Mouse (Mus musculus) forebrain, embryonic 16.5 days (tissue): ENCODE measurements at regions not wholly inside any gene's neighbourhood (a gene's known extent, or its start where the extent isn't known, plus 50 kb on each side); places are given as distances from the start of the nearest gene placed in this dataset.

Source experiments
- ATAC-seq: fragments of 200-750 bp; cut with Nextera tagmentation; 2 replicates; pipeline ENCODE4 v1.8.0; 2017; ENCODE audit warnings: mild to moderate bottlenecking, moderate library complexity
- H3K27ac ChIP-seq: fragments of 300-500 bp; sonication (generic); 2 replicates; pipeline ENCODE4 v1.5.1; 2014; ENCODE audit warnings: low read length, control low read depth
- H3K27me3 ChIP-seq: fragments of 300-500 bp; sonication (generic); replicated peaks from 2 replicates; pipeline ENCODE4 v1.6.1; 2014; ENCODE audit warnings: low read length; ENCODE audit not compliant: control insufficient read depth, insufficient read depth
- H3K36me3 ChIP-seq: fragments of 300-500 bp; sonication (generic); 2 replicates; pipeline ENCODE4 v1.6.1; 2014; ENCODE audit not compliant: control insufficient read depth, insufficient read depth
- H3K4me1 ChIP-seq: fragments of 300-500 bp; sonication (generic); replicated peaks from 2 replicates; pipeline ENCODE4 v1.6.1; 2014; ENCODE audit warnings: low read length; ENCODE audit not compliant: control insufficient read depth, insufficient read depth
- H3K4me2 ChIP-seq: fragments of 300-500 bp; sonication (generic); 2 replicates; pipeline ENCODE4 v1.6.1; 2014; ENCODE audit warnings: mild to moderate bottlenecking, low read length, control low read depth
- H3K4me3 ChIP-seq: fragments of 300-500 bp; sonication (generic); replicated peaks from 2 replicates; pipeline ENCODE4 v1.5.1; 2014; ENCODE audit warnings: mild to moderate bottlenecking, low read length, control low read depth
- H3K9ac ChIP-seq: fragments of 300-500 bp; sonication (generic); replicated peaks from 2 replicates; pipeline ENCODE4 v1.6.1; 2014; ENCODE audit warnings: low read depth, low read length, control low read depth
- H3K9me3 ChIP-seq: fragments of 300-500 bp; sonication (generic); 2 replicates; pipeline ENCODE4 v1.6.1; 2016; ENCODE audit warnings: low read length; ENCODE audit not compliant: control insufficient read depth
- WGBS: fragments of 180-500 bp; shearing (Covaris S2); extraction: QIAGEN DNeasy Blood & Tissue Kit; methylation state at CpG from one replicate; pipeline ENCODE4 v1.1.7; 2014; 5-methylcytosine and 5-hydroxymethylcytosine counted together

DNA sequence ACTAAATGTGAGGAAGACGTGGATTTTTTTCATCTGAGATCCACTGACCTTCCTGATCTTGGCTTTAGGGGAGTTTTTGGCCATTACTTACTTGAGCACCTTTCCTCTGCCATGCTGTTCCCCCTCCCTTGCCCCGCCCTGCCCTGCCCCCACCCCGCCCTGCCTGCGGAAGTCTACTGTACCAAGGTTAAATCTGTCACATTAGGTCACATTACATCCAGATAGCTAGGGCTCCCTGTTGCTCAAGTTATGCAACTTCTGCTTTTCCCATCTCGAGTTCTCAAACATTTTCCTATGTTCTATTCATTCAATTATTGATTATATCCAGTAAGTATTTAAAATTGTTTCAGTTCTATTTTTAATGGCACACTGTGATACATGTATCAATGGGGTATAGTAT, 144.7 kb upstream of the Cnot2 start:
- H3K4me1 ChIP-seq: no peaks in the 10 kb centered on the region; the same call in 1 of the 2 replicates
- 88% methylated on average over 5 of the region's 5 CpGs for WGBS

DNA sequence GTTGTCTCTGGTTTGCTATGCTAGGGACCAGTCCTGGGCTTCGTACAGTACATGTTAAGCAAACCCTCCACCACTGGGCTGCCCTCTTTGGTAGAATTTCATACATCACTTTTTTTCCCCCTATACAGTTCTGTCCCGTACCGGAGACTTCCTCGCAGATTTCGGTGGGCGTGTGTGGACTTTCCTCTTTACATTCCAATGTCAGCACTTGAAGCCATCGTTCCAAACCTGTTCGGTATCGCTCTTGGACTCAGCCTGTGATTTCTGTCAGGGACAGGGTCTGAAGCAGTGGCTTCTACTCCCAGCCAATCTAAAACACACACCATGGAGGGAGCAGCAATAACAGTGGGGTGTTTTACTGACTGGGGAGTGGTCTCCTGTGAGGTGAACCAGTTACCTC, 140.7 kb upstream of the Cnot2 start:
- no peaks in the 10 kb centered on the region for H3K27me3 ChIP-seq
- no peak for ATAC-seq
- H3K4me2 ChIP-seq: no peak overlapping the region
- WGBS: 96% methylated on average over 9 of the region's 9 CpGs
- no peaks in the 10 kb centered on the region for H3K9me3 ChIP-seq
- H3K4me3 ChIP-seq: no peak overlapping the region
- H3K36me3 ChIP-seq: no peaks in the 10 kb centered on the region
- H3K9ac ChIP-seq: no peak overlapping the region
- H3K27ac ChIP-seq: no peak overlapping the region
- H3K4me1 ChIP-seq: peaks cover 2% of the 10 kb centered on the region; the same call in 1 of the 2 replicates

More for the DNA sequence above, 144.7 kb upstream of the Cnot2 start:
- H3K27me3 ChIP-seq: 0 out of 2 replicates have a peak, but pooled peaks cover 2% of the 10 kb centered on the region
- ATAC-seq: no peak
- H3K9ac ChIP-seq: no peak overlapping the region
- no peaks in the 10 kb centered on the region for H3K36me3 ChIP-seq
- no peak overlapping the region for H3K4me3 ChIP-seq
- H3K4me2 ChIP-seq: no peak overlapping the region
- no peaks in the 10 kb centered on the region for H3K9me3 ChIP-seq
- no peak overlapping the region for H3K27ac ChIP-seq

DNA sequence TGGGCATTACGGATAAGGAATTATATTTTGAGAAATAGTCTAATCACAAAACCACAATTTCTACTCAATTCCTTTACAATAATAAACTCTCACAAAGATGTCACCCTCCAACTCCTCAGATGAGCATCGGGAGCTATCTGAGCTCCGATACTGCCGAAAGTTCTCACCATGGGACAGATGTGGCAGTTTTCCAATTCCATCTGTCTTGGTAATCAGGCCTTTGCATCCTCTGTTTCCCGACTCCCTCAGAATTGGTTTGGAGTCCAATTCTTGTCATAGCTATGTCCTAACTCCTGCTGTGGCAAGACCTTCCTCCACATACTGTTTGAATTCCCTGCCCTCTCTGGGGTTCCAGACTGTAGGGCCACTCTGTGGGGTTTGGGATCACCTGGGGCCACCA, 138.3 kb upstream of the Cnot2 start:
- WGBS: 82% methylated on average over 5 of the region's 5 CpGs
- Histone ChIP-seq H3K9ac (no peak overlapping the region), H3K27ac (no peak overlapping the region), H3K4me3 (no peak overlapping the region), H3K9me3 (no peaks in the 10 kb centered on the region), H3K4me2 (no peak overlapping the region), H3K36me3 (no peaks in the 10 kb centered on the region), H3K27me3 (no peaks in the 10 kb centered on the region), H3K4me1 (peaks cover 2% of the 10 kb centered on the region; the same call in 1 of the 2 replicates)
- ATAC-seq: no peak

DNA sequence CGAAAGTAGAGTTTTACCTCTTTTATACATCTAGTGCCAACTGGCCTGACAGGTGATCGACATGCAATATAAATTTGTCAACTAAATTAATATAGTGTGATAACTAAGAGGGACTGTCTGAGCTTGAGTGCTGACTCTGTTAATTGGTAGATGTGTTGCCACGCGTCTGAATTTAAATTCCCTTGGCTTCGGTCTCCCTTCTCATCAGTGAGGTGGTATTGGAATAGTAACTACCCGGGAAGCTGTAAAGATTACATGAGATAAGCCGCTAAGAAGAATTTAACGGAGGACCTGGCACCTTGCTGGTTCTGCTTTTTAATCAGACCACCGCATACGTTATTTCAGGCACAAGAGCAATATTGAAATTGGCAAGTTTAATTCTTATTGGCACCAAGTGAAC, 136.7 kb upstream of the Cnot2 start:
- 49% methylated on average over 10 of the region's 10 CpGs for WGBS
- no peaks in the 10 kb centered on the region for H3K36me3 ChIP-seq
- peak; percentile 61 for ATAC-seq
- H3K4me2 ChIP-seq: no peak overlapping the region
- H3K9me3 ChIP-seq: no peaks in the 10 kb centered on the region
- H3K4me1 ChIP-seq: peaks cover 2% of the 10 kb centered on the region; the same call in 1 of the 2 replicates
- no peak overlapping the region for H3K4me3 ChIP-seq
- no peaks in the 10 kb centered on the region for H3K27me3 ChIP-seq
- H3K9ac ChIP-seq: no peak overlapping the region
- no peak overlapping the region for H3K27ac ChIP-seq

DNA sequence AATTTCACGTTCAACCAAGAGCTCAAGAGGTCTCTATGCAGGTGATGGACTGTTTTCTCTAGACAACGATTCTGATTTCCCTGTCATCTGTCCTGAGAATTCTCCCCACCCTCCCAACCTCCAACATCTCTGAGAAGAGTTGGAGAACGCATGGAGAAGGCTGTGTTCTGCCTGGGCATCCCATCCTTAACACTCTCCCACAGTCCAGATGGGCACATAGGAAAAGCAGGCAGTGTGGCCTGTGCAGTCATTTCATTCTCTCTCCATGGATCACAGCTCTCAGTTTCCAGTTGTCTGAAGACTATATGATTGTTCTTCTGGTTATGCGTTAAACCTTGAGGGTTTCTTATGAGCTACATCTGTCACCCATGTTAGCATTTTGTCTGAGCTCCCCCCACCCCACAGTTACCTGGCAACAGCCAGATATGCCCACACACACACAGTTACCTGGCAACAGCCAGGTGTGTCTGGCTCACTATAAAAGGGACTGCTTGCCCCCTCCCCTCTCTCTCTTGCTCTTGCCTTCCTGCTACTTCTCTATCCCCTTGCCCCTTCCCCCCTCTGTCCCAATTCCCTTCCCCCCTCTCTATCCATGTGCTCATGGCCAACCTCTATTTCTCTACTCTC, 135.8 kb upstream of the Cnot2 start:
- 86% methylated on average over 4 of the region's 4 CpGs for WGBS
- Histone ChIP-seq H3K4me1 (peaks cover 2% of the 10 kb centered on the region; the same call in 1 of the 2 replicates), H3K36me3 (no peaks in the 10 kb centered on the region), H3K9ac (no peak overlapping the region), H3K4me2 (no peak overlapping the region), H3K4me3 (no peak overlapping the region), H3K27me3 (no peaks in the 10 kb centered on the region), H3K27ac (no peak overlapping the region), H3K9me3 (no peaks in the 10 kb centered on the region)
- peak; percentile 31; the same call in 1 of the 2 replicates for ATAC-seq

DNA sequence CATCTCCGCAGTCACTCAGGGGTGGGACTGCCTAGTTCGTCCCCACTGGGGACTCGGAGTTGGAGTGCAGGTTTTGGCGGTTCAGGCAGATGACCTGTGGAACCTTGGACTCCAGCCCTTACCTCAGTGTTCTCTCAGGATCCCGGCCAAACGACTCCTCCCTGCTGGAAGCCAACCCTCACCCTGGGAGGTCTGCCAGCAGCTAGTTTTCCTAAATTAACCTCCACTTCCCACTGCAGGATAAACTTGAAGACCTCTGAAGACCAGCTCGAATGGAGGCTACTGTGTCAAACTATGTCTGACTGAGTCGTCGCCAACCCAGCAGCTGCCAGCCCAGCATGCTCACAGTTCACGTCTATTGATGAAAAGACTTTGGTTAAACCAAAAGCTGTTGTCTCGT, 132.1 kb upstream of the Cnot2 start:
- Histone ChIP-seq H3K4me3 (no peak overlapping the region), H3K4me2 (no peak overlapping the region), H3K9ac (no peak overlapping the region), H3K9me3 (no peaks in the 10 kb centered on the region), H3K36me3 (no peaks in the 10 kb centered on the region), H3K27ac (no peak overlapping the region), H3K4me1 (peaks cover 2% of the 10 kb centered on the region; the same call in 1 of the 2 replicates), H3K27me3 (no peaks in the 10 kb centered on the region)
- ATAC-seq: no peak
- 56% methylated on average over 11 of the region's 11 CpGs for WGBS

DNA sequence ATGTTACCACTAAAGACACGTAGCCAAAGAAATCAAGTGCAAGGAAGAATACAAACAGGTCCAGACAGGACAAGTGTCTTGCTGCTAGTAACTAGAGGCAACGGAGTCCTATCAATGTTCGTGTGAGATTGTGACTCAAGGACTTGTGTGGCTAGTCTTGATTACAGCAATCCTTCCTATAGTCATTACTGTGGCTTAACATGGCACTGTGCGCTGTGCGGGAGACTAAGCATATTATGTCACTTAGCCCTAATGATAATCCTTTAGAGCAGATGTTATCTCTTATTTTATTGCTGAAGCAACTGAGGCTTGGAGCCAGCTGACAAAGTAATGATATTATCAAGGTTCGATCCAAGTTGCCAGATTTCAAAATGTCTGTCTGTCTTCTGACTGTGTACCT, 125.7 kb upstream of the Cnot2 start:
- Histone ChIP-seq H3K4me2 (no peak overlapping the region), H3K4me3 (no peak overlapping the region), H3K27me3 (no peaks in the 10 kb centered on the region), H3K4me1 (no peaks in the 10 kb centered on the region), H3K36me3 (no peaks in the 10 kb centered on the region), H3K9ac (no peak overlapping the region), H3K9me3 (no peaks in the 10 kb centered on the region), H3K27ac (no peak overlapping the region)
- WGBS: 81% methylated on average over 6 of the region's 6 CpGs
- ATAC-seq: no peak

DNA sequence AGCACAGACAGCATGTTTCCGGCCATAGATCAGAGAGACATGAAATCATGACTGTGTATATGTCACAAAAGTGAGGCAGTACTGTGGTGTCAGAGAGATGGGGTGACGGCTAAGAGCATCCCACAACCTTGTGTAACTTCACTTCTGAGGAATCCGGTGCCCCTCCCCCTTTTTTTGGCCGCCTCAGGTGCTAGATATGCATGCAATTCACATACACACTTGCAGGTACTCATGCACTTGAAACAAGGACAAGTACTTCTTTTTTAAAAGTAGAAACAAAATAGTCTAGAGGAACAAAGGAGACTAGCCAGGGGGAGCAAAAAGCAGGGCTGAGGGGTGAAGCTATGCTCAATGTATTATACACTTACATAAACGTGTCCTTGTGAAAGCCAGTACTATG, 120.0 kb upstream of the Cnot2 start:
- Histone ChIP-seq H3K4me3 (no peak overlapping the region), H3K9me3 (no peaks in the 10 kb centered on the region), H3K9ac (no peak overlapping the region), H3K4me2 (no peak overlapping the region), H3K36me3 (no peaks in the 10 kb centered on the region), H3K4me1 (no peaks in the 10 kb centered on the region; the same call in 1 of the 2 replicates), H3K27me3 (no peaks in the 10 kb centered on the region), H3K27ac (no peak overlapping the region)
- ATAC-seq: no peak
- WGBS: 85% methylated on average over 5 of the region's 5 CpGs

DNA sequence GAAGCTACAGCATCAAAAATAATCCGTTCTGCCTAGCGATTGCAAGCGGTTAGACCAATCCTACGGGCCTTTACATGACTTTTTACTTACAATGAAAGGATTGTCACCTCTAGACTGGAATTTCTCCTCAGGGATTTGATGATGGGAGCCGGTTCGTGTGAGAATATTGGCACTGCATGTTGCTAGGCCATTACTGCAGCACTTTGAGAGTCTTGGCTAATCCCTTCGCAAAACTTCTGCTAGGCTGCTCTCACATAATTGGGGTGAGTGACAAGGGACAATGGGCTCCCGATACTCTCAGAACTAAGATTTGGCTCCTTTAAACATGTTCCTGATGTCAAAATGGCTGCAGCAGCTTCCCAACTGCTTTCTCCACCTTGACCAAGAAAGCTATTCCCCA, 118.4 kb upstream of the Cnot2 start:
- WGBS: 22% methylated on average over 8 of the region's 8 CpGs
- H3K36me3 ChIP-seq: no peaks in the 10 kb centered on the region
- no peak for ATAC-seq

More for the DNA sequence above, 118.4 kb upstream of the Cnot2 start:
- H3K27ac ChIP-seq: no peak overlapping the region
- no peak overlapping the region for H3K4me2 ChIP-seq
- H3K27me3 ChIP-seq: no peaks in the 10 kb centered on the region
- no peak overlapping the region for H3K9ac ChIP-seq
- no peak overlapping the region for H3K4me3 ChIP-seq
- H3K9me3 ChIP-seq: peaks cover 3% of the 10 kb centered on the region; the same call in 1 of the 2 replicates
- H3K4me1 ChIP-seq: no peaks in the 10 kb centered on the region; the same call in 1 of the 2 replicates
